Mouse (Mus musculus): ENCODE results near the gene Ap1s1.

GRCm38 (mm10) chr5:137028561-137029272, 17.2 kb downstream of the Ap1s1 start:
- TF ChIP-seq CTCF (IDR thresholded peaks at IDR 0.05; ENCODE audit: control insufficient read depth, insufficient read depth, low read length), result no peak
- no peak for TF ChIP-seq POLR2A (IDR thresholded peaks at IDR 0.05; ENCODE audit: borderline replicate concordance, control insufficient read depth, low read depth, low read length)
